Mouse (Mus musculus) layer of hippocampus, postnatal 10 days (tissue): ENCODE data around the gene Gm7298. TPM values are rescaled to one million over a fixed set of nuclear protein-coding genes. Genes with fewer than 3 reads are reported as not detected.
"Not testable (repeated sequence)": the region's sequence is repeated elsewhere in the genome, so short reads cannot be mapped to it uniquely, and the experiment has no call there.

Experiments used
- DNase-seq, 2 experiments: peaks; one replicate each; pipeline ENCODE4 v3.0.0; 2021; ENCODE audit warnings: low spot score in 2 of 2
- long read RNA-seq: library from polyadenylated mRNA; stranded (forward); transcript quantifications from one replicate; pipeline ENCODE4 v2.0.0, GENCODE M21; 2023
- total RNA-seq, 2 experiments: library from RNA; stranded (reverse); gene quantifications; 2 replicates each; pipeline ENCODE4 v1.2.3; 2021

The Gm7298 gene
- not detected for total RNA-seq
- long read RNA-seq, result 0 reads

GRCm38 (mm10) chr6:121732632-121733031, at the start of gene Gm7298:
Gene Gm7298 (plus strand): TSS chr6:121732932.
- no peak for DNase-seq

GRCm38 (mm10) chr6:121828034-121828433, 95.3 kb downstream of the Gm7298 start:
- no peak for DNase-seq

DNA sequence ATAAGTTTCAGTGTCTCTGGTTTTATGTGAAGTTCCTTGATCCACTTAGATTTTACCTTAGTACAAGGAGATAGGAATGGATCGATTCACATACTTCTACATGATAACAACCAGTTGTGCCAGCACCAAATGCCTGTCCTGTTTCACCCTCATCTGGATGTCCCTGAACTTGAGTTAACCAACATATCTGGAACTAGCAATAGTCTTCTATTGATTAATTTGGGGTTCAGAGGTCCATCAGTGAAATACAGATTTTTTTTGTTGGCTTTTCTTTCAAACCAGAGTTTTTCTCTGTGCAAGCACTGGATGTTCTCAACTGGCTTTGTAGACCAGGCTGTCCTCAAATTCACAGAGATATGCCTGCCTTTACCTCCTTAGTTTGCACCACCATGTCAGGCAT, 103.6 kb downstream of the Gm7298 start:
- no peak for DNase-seq

- not testable (repeated sequence) for DNase-seq
Measured at GRCm38 (mm10) chr6:121838271-121838670, 105.5 kb downstream of the Gm7298 start, which contains the start of gene Mug1. Gene Mug1 (plus strand): TSS chr6:121838541.

Other genes with a start within 250 kb of the Gm7298 start
- 1 to 10 TPM; 5.6 to 6.1 TPM for gene A2m, start 97.6 kb upstream of the Gm7298 start, total RNA-seq
- not detected for gene Mug1, start 105.6 kb downstream of the Gm7298 start, total RNA-seq